Mouse (Mus musculus) cerebellum, adult 9-10 months (tissue): Measurements from ENCODE around the gene 1700010B08Rik.
A peak's percentile ranks its signal among the peaks of the same experiment; 100 is the strongest.
"Not testable (repeated sequence)": the region's sequence is repeated elsewhere in the genome, so short reads cannot be mapped to it uniquely, and the experiment has no call there.

Experiments
- DNase-seq: peaks from one replicate; pipeline ENCODE4 v3.0.0; 2022

1700010B08Rik gene

GRCm38 (mm10) chr2:173719115-173719514 lies at the start of gene 1700010B08Rik:
Gene 1700010B08Rik (plus strand): TSS chr2:173719415.
- not testable (repeated sequence) for DNase-seq

- DNase-seq: no peak
Observed at GRCm38 (mm10) chr2:173672328-173672896, 46.8 kb upstream of the 1700010B08Rik start.

- no peak for DNase-seq
Observed at GRCm38 (mm10) chr2:173673469-173673868, 45.7 kb upstream of the 1700010B08Rik start.

- no peak for DNase-seq
Observed at GRCm38 (mm10) chr2:173678593-173678992, 40.6 kb upstream of the 1700010B08Rik start.

GRCm38 (mm10) chr2:173679217-173679616 lies 40.0 kb upstream of the 1700010B08Rik start:
- DNase-seq: no peak

GRCm38 (mm10) chr2:173680153-173680552 lies 39.1 kb upstream of the 1700010B08Rik start:
- DNase-seq: no peak

GRCm38 (mm10) chr2:173682773-173683172 lies 36.4 kb upstream of the 1700010B08Rik start:
- DNase-seq: no peak

GRCm38 (mm10) chr2:173685781-173686361 lies 33.3 kb upstream of the 1700010B08Rik start:
- no peak for DNase-seq

- DNase-seq: no peak
Observed at GRCm38 (mm10) chr2:173687363-173687762, 31.9 kb upstream of the 1700010B08Rik start.

- DNase-seq: no peak
Observed at GRCm38 (mm10) chr2:173689835-173690234, 29.4 kb upstream of the 1700010B08Rik start.

GRCm38 (mm10) chr2:173691748-173692147 lies 27.5 kb upstream of the 1700010B08Rik start:
- no peak for DNase-seq

- DNase-seq: no peak
Observed at GRCm38 (mm10) chr2:173692693-173693092, 26.5 kb upstream of the 1700010B08Rik start.

GRCm38 (mm10) chr2:173698850-173699249 lies 20.4 kb upstream of the 1700010B08Rik start:
- no peak for DNase-seq

- peak; percentile 15 for DNase-seq
Observed at GRCm38 (mm10) chr2:173702096-173702866, 16.9 kb upstream of the 1700010B08Rik start.

GRCm38 (mm10) chr2:173702867-173703237 lies 16.4 kb upstream of the 1700010B08Rik start:
- no peak for DNase-seq

- DNase-seq: no peak
Observed at GRCm38 (mm10) chr2:173705827-173706551, 13.2 kb upstream of the 1700010B08Rik start.

GRCm38 (mm10) chr2:173707626-173708025 lies 11.6 kb upstream of the 1700010B08Rik start:
- DNase-seq: not testable (repeated sequence)

- DNase-seq: no peak
Observed at GRCm38 (mm10) chr2:173710193-173710592, 9.0 kb upstream of the 1700010B08Rik start.

- DNase-seq: no peak
Observed at GRCm38 (mm10) chr2:173712656-173713055, 6.6 kb upstream of the 1700010B08Rik start.

- DNase-seq: no peak
Observed at GRCm38 (mm10) chr2:173713241-173713640, 6.0 kb upstream of the 1700010B08Rik start.

- DNase-seq: no peak
Observed at GRCm38 (mm10) chr2:173714620-173715218, 4.5 kb upstream of the 1700010B08Rik start.

GRCm38 (mm10) chr2:173716966-173717365 lies 2.2 kb upstream of the 1700010B08Rik start:
- no peak for DNase-seq
